Mouse (Mus musculus): ENCODE data around the gene Armc10. TPM values are rescaled to one million over a fixed set of nuclear protein-coding genes. Genes with fewer than 3 reads are reported as not detected.
"Not testable (repeated sequence)": the region's sequence is repeated elsewhere in the genome, so short reads cannot be mapped to it uniquely, and the experiment has no call there.

The Armc10 gene
- total RNA-seq, 2 experiments from 2014 or later = 14.6 to 15.3 TPM

- intact Hi-C loops (cut with DNase I) = no loop called here
Observed at GRCm38 (mm10) chr5:21660850-21661249, 15.2 kb downstream of the Armc10 start.

GRCm38 (mm10) chr5:21663081-21663480 lies 17.5 kb downstream of the Armc10 start:
- intact Hi-C loops (cut with DNase I) = no loop called here
- no peak for DNase-seq

More at GRCm38 (mm10) chr5:21660850-21661249, 15.2 kb downstream of the Armc10 start:
- no peak for DNase-seq

GRCm38 (mm10) chr5:21667191-21668137 lies 21.9 kb downstream of the Armc10 start:
- DNase-seq = no peak
- intact Hi-C loops (cut with DNase I) = no loop called here

GRCm38 (mm10) chr5:21669307-21669706 lies 23.7 kb downstream of the Armc10 start:
- intact Hi-C loops (cut with DNase I) = no loop called here
- no peak for DNase-seq

GRCm38 (mm10) chr5:21672812-21673635 lies 27.4 kb downstream of the Armc10 start:
- intact Hi-C loops (cut with DNase I) = no loop called here
- DNase-seq = no peak

- intact Hi-C loops (cut with DNase I) = no loop called here
- no peak for DNase-seq
Observed at GRCm38 (mm10) chr5:21673742-21674141, 28.1 kb downstream of the Armc10 start.

GRCm38 (mm10) chr5:21675019-21675418 lies 29.4 kb downstream of the Armc10 start:
- no peak for DNase-seq
- intact Hi-C loops (cut with DNase I) = no loop called here

DNA sequence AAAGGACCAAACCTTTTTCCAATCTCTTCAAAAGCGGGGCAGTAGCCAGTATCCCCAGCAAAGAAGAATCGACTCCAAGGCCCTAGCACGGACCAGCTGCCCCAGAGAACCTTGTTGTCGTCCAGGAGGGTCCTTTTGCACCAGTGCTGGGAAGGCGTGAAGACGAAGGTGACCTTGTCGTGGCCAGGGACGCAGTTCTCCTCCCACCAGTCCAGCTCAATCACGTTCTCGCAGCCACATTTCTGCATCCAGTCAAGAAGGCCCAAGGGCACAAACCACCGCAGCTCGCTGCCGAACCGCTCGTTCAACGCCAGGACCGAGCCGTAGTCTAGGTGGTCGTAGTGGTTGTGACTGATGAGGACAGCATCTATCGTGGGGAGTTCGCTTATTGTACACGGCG lies 29.9 kb downstream of the Armc10 start:
- no peak for DNase-seq

GRCm38 (mm10) chr5:21677939-21678338 lies 32.3 kb downstream of the Armc10 start:
- intact Hi-C loops (cut with DNase I) = no loop called here
- no peak for DNase-seq

More for the DNA sequence above, 29.9 kb downstream of the Armc10 start:
- intact Hi-C loops (cut with DNase I) = no loop called here

GRCm38 (mm10) chr5:21678363-21678762 lies 32.8 kb downstream of the Armc10 start:
- DNase-seq = no peak
- intact Hi-C loops (cut with DNase I) = no loop called here

DNA sequence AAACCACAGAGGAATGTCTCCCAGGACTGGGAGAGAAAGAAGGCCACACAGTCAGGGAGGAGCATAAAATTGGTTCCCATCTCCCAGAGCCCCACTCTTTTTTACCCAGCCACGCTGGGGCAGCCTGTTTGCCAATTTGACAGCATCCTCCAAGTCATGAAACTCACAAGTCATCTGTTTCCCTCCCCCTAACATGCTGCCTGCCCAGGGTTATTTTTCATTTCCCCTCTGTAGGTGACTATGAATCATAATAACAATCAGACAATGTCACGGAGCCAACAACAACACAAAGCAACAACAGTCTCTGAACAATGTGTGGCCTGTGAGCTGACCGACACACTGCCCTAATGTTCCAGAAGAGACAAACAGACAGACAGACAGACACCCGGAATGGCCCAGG lies 34.4 kb downstream of the Armc10 start:
- intact Hi-C loops (cut with DNase I) = no loop called here
- DNase-seq = no peak

DNA sequence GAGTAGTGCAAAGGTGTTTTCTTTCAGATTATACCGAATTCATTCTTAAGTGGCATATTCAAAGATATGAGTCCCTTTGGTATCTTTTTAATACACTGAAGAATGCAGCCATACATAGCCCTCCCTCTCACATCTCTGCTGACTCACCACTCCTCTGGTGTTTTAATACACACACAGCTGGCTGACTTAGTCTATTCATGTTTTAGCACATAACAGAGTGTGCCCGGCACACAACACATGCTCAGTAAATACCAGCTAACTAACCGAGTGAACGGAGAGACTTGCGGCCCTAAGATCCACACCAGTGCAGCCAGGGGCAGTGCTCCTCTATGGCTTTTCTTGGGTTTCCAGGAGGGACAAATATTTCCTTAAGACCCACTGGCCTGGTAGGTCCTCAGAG lies 35.3 kb downstream of the Armc10 start:
- intact Hi-C loops (cut with DNase I) = no loop called here
- DNase-seq = no peak

DNA sequence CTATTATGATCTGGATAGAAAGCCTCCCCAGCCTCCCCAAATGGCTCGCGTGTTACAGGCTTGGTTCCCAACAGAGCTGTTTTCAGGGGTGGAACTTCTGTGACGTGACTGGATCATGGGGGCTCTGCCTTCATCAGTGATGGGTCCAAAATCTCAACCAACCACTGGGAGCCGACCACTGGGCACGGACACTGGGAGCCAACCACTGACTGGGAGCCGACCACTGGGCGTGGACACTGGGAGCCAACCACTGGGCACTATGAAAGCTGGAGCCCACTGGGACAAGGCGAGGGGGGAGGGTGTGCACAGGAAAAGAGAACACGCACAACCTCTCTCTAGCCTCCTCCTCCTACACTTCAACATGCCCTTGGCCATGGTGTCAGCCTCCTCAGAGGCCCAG lies 38.2 kb downstream of the Armc10 start:
- intact Hi-C loops (cut with DNase I) = no loop called here
- no peak for DNase-seq

- DNase-seq = no peak
- intact Hi-C loops (cut with DNase I) = no loop called here
Observed at GRCm38 (mm10) chr5:21685001-21685400, 39.4 kb downstream of the Armc10 start.

DNA sequence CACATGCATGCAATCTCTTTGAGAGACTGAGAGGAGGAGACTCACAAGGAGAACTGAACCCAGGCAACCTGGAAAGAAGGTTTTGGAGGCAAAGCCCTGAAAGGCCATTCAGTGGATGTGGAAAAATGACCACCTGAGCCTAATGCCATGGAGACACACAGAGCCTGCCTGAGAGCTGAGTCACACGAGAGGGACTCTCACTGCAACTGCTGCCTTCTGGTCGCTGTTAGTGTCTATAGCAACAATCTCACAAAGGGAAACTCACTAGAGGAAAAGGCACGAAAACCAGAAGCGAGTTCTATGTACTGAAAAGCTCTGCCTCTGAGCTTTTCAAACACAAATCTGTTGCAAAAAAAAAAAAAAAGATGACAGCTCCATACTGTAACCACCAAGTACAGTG lies 41.4 kb downstream of the Armc10 start:
- intact Hi-C loops (cut with DNase I) = no loop called here
- no peak for DNase-seq

GRCm38 (mm10) chr5:21692230-21692629 lies 46.6 kb downstream of the Armc10 start:
- intact Hi-C loops (cut with DNase I) = no loop called here

GRCm38 (mm10) chr5:21693372-21693870 lies 47.8 kb downstream of the Armc10 start:
- no peak for DNase-seq
- intact Hi-C loops (cut with DNase I) = no loop called here

More at GRCm38 (mm10) chr5:21692230-21692629, 46.6 kb downstream of the Armc10 start:
- no peak for DNase-seq

GRCm38 (mm10) chr5:21694854-21695490 lies 49.4 kb downstream of the Armc10 start:
- no peak for DNase-seq
- intact Hi-C loops (cut with DNase I) = no loop called here

GRCm38 (mm10) chr5:21699555-21699954 lies 53.9 kb downstream of the Armc10 start:
- intact Hi-C loops (cut with DNase I); DNase-seq: not testable (repeated sequence)

GRCm38 (mm10) chr5:21700272-21700821 lies 54.7 kb downstream of the Armc10 start:
- no peak for DNase-seq
- intact Hi-C loops (cut with DNase I) = loop anchor here (2.0 kb wide), 1 partner anchor 32 kb away; no protein-coding TSS in a partner anchor
